Comparison of ENCODE assay signal across 24 mouse cellular contexts in genomic region chr6:112582022-112582421, GRCm38 (mm10).
"Had no signal": no experiment of that assay in that cellular context is flagged by ENCODE, and none has a peak within 500 bp of the region (broad histone marks: within the 10 kb centered on the region; RNA-seq: fewer than 3 reads in every experiment).

No protein-coding gene starts in this region.

- ATAC-seq: liver, embryonic 12.5 days; midbrain, embryonic 15.5 days had no signal

- H3K4me2 ChIP-seq: limb, embryonic 12.5 days; limb, embryonic 15.5 days; liver, embryonic 12.5 days; liver, embryonic 15.5 days; lung, embryonic 15.5 days; midbrain, embryonic 15.5 days; neural tube, embryonic 13.5 days had no signal

- H3K9me3 ChIP-seq: limb, embryonic 12.5 days; limb, embryonic 15.5 days; liver, embryonic 12.5 days; liver, embryonic 15.5 days; lung, embryonic 15.5 days; megakaryocyte, embryonic 14.5 days; midbrain, embryonic 10.5 days; midbrain, embryonic 15.5 days; neural tube, embryonic 13.5 days had no signal

- H3K4me3 ChIP-seq: layer of hippocampus, adult 2 months; limb, embryonic 12.5 days; limb, embryonic 15.5 days; liver, embryonic 12.5 days; liver, embryonic 15.5 days; lung, embryonic 15.5 days; megakaryocyte, embryonic 14.5 days; midbrain, embryonic 10.5 days; midbrain, embryonic 15.5 days; neural tube, embryonic 13.5 days had no signal

- H3K4me1 ChIP-seq: limb, embryonic 12.5 days; limb, embryonic 15.5 days; liver, embryonic 12.5 days; liver, embryonic 15.5 days; lung, embryonic 15.5 days; midbrain, embryonic 10.5 days; midbrain, embryonic 15.5 days; neural tube, embryonic 13.5 days had no signal

- H3K27ac ChIP-seq: kidney, postnatal 0 days; layer of hippocampus, adult 2 months; limb, embryonic 12.5 days; limb, embryonic 15.5 days; liver, embryonic 12.5 days; liver, embryonic 15.5 days; lung, embryonic 15.5 days; midbrain, embryonic 10.5 days; midbrain, embryonic 15.5 days; neural tube, embryonic 13.5 days; stomach, postnatal 0 days had no signal

- H3K27me3 ChIP-seq: limb, embryonic 12.5 days; limb, embryonic 15.5 days; liver, embryonic 12.5 days; liver, embryonic 15.5 days; lung, embryonic 15.5 days; midbrain, embryonic 15.5 days; neural tube, embryonic 13.5 days had no signal

- DNase-seq: kidney, adult 2 months; kidney, postnatal 25 days; layer of hippocampus, adult 9-11 months; lung, adult 18-20 months; lung, postnatal 10 days; lung, postnatal 36 days; right cerebral cortex, adult 18-20 months; right cerebral cortex, postnatal 14 days; right cerebral cortex, postnatal 4 days; thymus, adult 2 months; thymus, postnatal 14 days; thymus, postnatal 4 days had no signal

- H3K36me3 ChIP-seq: limb, embryonic 12.5 days; limb, embryonic 15.5 days; liver, embryonic 12.5 days; liver, embryonic 15.5 days; lung, embryonic 15.5 days; midbrain, embryonic 10.5 days; midbrain, embryonic 15.5 days; neural tube, embryonic 13.5 days had no signal

- H3K9ac ChIP-seq: limb, embryonic 12.5 days; limb, embryonic 15.5 days; liver, embryonic 12.5 days; liver, embryonic 15.5 days; lung, embryonic 15.5 days; midbrain, embryonic 15.5 days; neural tube, embryonic 13.5 days had no signal
